Mouse (Mus musculus) activated CD4-positive, CD25-positive, alpha-beta regulatory T cell (primary cell): Measurements from ENCODE around the gene 2900092C05Rik. TPM values are rescaled to one million over a fixed set of nuclear protein-coding genes. Genes with fewer than 3 reads are reported as not detected.

ENCODE experiments used
- polyA plus RNA-seq, 2 experiments: library from polyadenylated mRNA; unstranded; fragments of 100-300 nt; shearing (Covaris generic); gene quantifications; one replicate each; pipeline ENCODE4 v1.2.1; 2017

2900092C05Rik gene
- not detected for polyA plus RNA-seq

GRCm38 (mm10) chr7:12512217-12512616 lies at the start of gene 2900092C05Rik:
Gene 2900092C05Rik (plus strand): TSS chr7:12512517.

GRCm38 (mm10) chr7:12478158-12479008 lies 33.9 kb upstream of the 2900092C05Rik start, which contains the start of gene Zfp606:
Gene Zfp606 (plus strand): TSS chr7:12478293.

Other genes with a start within 250 kb of the 2900092C05Rik start
- gene Vmn1r81, start 244.2 kb upstream of the 2900092C05Rik start, polyA plus RNA-seq: under 1 TPM; 0.02 to 0.05 TPM
- not detected for gene Vmn1r82, start 212.1 kb upstream of the 2900092C05Rik start, polyA plus RNA-seq
- gene Vmn1r83, start 183.0 kb upstream of the 2900092C05Rik start, polyA plus RNA-seq: not detected
- gene Vmn1r84, start 143.2 kb upstream of the 2900092C05Rik start, polyA plus RNA-seq: under 1 TPM in 1 of 2 experiments, not detected in 1; 0.39 TPM
- gene Zfp551, start 89.8 kb upstream of the 2900092C05Rik start, polyA plus RNA-seq: 1 to 10 TPM; 1.7 to 2.3 TPM
- 1 to 10 TPM; 7.2 to 8.5 TPM for gene Zfp606, start 34.2 kb upstream of the 2900092C05Rik start, polyA plus RNA-seq
- gene Vmn2r53, start 96.3 kb downstream of the 2900092C05Rik start, polyA plus RNA-seq: under 1 TPM; 0.02 to 0.11 TPM
- not detected for gene Vmn2r54, start 127.8 kb downstream of the 2900092C05Rik start, polyA plus RNA-seq
- gene Vmn2r55, start 172.5 kb downstream of the 2900092C05Rik start, polyA plus RNA-seq: not detected
- gene Vmn2r56, start 222.5 kb downstream of the 2900092C05Rik start, polyA plus RNA-seq: under 1 TPM in 1 of 2 experiments, not detected in 1; 0.14 TPM